8 mouse cellular contexts compared by ENCODE assay signal in genomic region chr1:52816910-52817812, GRCm38 (mm10). TPM values are rescaled to one million over a fixed set of nuclear protein-coding genes. Genes with fewer than 3 reads are reported as not detected.
DNase-seq lines count a peak whose midpoint lies in the region; ATAC-seq and TF ChIP-seq lines count a peak whose summit lies in the region.

Gene Inpp1 (minus strand): TSS chr1:52817688.

- H3K4me3 ChIP-seq in C2C12 (ENCODE audit: insufficient read depth, poor library complexity, severe bottlenecking), result peak within 1 kb of the TSS; percentile 49
- peak within 1 kb of the TSS; percentile 80 for H3K4me3 ChIP-seq in bone marrow macrophage, adult 2 months (ENCODE audit: insufficient read depth, low read length)
- peak within 1 kb of the TSS; percentile 64 for H3K4me3 ChIP-seq in embryonic fibroblast, embryonic 13.5 days (ENCODE audit: insufficient read depth, low read length)
- peak within 1 kb of the TSS; percentile 55 for H3K4me3 ChIP-seq in kidney, embryonic 14.5 days (ENCODE audit: low read length)
- peak within 1 kb of the TSS; percentile 79 for H3K4me3 ChIP-seq in liver, adult 2 months (ENCODE audit: insufficient read depth, low read depth, low read length)

- ATAC-seq in kidney, embryonic 14.5 days (ENCODE audit: low FRiP score, low TSS enrichment), result peak; percentile 86
- ATAC-seq in monocyte, adult 5-6 weeks (replicated peaks; ENCODE audit: insufficient number of reproducible peaks, low FRiP score, low TSS enrichment, poor library complexity, severe bottlenecking), result peak; percentile 77

- no peak for TF ChIP-seq POLR2A in bone marrow macrophage, adult 2 months (IDR thresholded peaks at IDR 0.05; ENCODE audit: borderline replicate concordance, low read depth, low read length)
- peak; percentile 66 for TF ChIP-seq POLR2A in embryonic fibroblast, embryonic 13.5 days (IDR thresholded peaks at IDR 0.05; ENCODE audit: low read depth, low read length)
- 0 out of 2 replicates have a peak, but pooled peaks have one; percentile 27 for TF ChIP-seq POLR2A in liver, adult 2 months (IDR thresholded peaks at IDR 0.05; ENCODE audit: extremely low read depth, insufficient read depth, low read length)

- H3K4me1 ChIP-seq in bone marrow macrophage, adult 2 months (ENCODE audit: control insufficient read depth, insufficient read depth, low read length), result peaks cover 7% of the 10 kb centered on the region
- no peaks in the 10 kb centered on the region for H3K4me1 ChIP-seq in embryonic fibroblast, embryonic 13.5 days (ENCODE audit: control insufficient read depth, insufficient read depth, low read length)
- H3K4me1 ChIP-seq in kidney, embryonic 14.5 days (ENCODE audit: control insufficient read depth, insufficient read depth, low read length), result peaks cover 10% of the 10 kb centered on the region
- peaks cover 2% of the 10 kb centered on the region; the same call in 1 of the 2 replicates for H3K4me1 ChIP-seq in liver, adult 2 months (ENCODE audit: control insufficient read depth, insufficient read depth, low read length)

- no peaks in the 10 kb centered on the region for H3K9me3 ChIP-seq in kidney, embryonic 14.5 days (ENCODE audit: control insufficient read depth, low read length)

- no peaks in the 10 kb centered on the region for H3K36me3 ChIP-seq in C2C12 (ENCODE audit: control insufficient read depth, insufficient read depth)
- no peaks in the 10 kb centered on the region for H3K36me3 ChIP-seq in kidney, embryonic 14.5 days (ENCODE audit: control insufficient read depth, insufficient read depth, low read length)
- H3K36me3 ChIP-seq in liver, adult 2 months (ENCODE audit: control insufficient read depth, insufficient read depth, low read length), result no peaks in the 10 kb centered on the region

- no peaks in the 10 kb centered on the region for H3K79me2 ChIP-seq in C2C12 (ENCODE audit: control insufficient read depth, insufficient read depth)
- peaks cover 9% of the 10 kb centered on the region; the same call in 1 of the 2 replicates for H3K79me2 ChIP-seq in liver, adult 2 months (ENCODE audit: control insufficient read depth, insufficient read depth, low read length)

- peak within 1 kb of the TSS; percentile 74 for H3K4me2 ChIP-seq in kidney, embryonic 14.5 days (replicated peaks; ENCODE audit: low read depth, low read length)

- H3ac ChIP-seq in C2C12 (ENCODE audit: control insufficient read depth, insufficient read length, low read depth), result peak within 1 kb of the TSS; percentile 71

- H3K27me3 ChIP-seq in C2C12 (ENCODE audit: control insufficient read depth, insufficient read depth, insufficient read length), result no peaks in the 10 kb centered on the region
- H3K27me3 ChIP-seq in kidney, embryonic 14.5 days (ENCODE audit: control insufficient read depth, insufficient read depth, low read length), result no peaks in the 10 kb centered on the region
- no peaks in the 10 kb centered on the region for H3K27me3 ChIP-seq in liver, adult 2 months (ENCODE audit: control insufficient read depth, insufficient read depth, low read length)

- H3K27ac ChIP-seq in bone marrow macrophage, adult 2 months (ENCODE audit: insufficient read depth, low read depth, low read length), result no peak within 1 kb of the TSS
- H3K27ac ChIP-seq in embryonic fibroblast, embryonic 13.5 days (ENCODE audit: insufficient read depth, low read length), result peak within 1 kb of the TSS; percentile 29
- peak within 1 kb of the TSS; percentile 52 for H3K27ac ChIP-seq in kidney, embryonic 14.5 days (ENCODE audit: low read depth, low read length)
- peak within 1 kb of the TSS; percentile 82 for H3K27ac ChIP-seq in liver, adult 2 months (replicated peaks; ENCODE audit: insufficient read depth, low read depth, low read length)

- TF ChIP-seq CTCF in C2C12 (IDR thresholded peaks at IDR 0.05; ENCODE audit: control insufficient read depth, insufficient read depth, insufficient read length), result peak; percentile 3
- TF ChIP-seq CTCF in bone marrow macrophage, adult 2 months (IDR thresholded peaks at IDR 0.05; ENCODE audit: low read depth, low read length), result 0 out of 2 replicates have a peak, but pooled peaks have one; percentile 6
- TF ChIP-seq CTCF in embryonic fibroblast, embryonic 13.5 days (IDR thresholded peaks at IDR 0.05; ENCODE audit: borderline replicate concordance, insufficient read depth, low read length), result peak; percentile 51; the same call in 1 of the 2 replicates
- TF ChIP-seq CTCF in liver, adult 2 months (IDR thresholded peaks at IDR 0.05; ENCODE audit: low read depth, low read length), result peak; percentile 67; the same call in 1 of the 2 replicates

- H3K9ac ChIP-seq in kidney, embryonic 14.5 days (ENCODE audit: low read depth, low read length), result peak within 1 kb of the TSS; percentile 71
- H3K9ac ChIP-seq in liver, adult 2 months (ENCODE audit: low read depth, low read length), result peak within 1 kb of the TSS; percentile 87

- DNase-seq in heart, adult 9 months (ENCODE audit: low spot score in 2 of 2), result peak; percentile 87 to 89
- DNase-seq in liver, adult 2 months (ENCODE audit: extremely low read depth, low read depth, low spot score), result peak; percentile 74
- peak; percentile 76 to 78 for DNase-seq in spleen, postnatal 36 days (ENCODE audit: low spot score in 2 of 2)

- H3K79me3 ChIP-seq in C2C12 (ENCODE audit: low read depth), result no peaks in the 10 kb centered on the region

- 1% methylated on average over 54 of the region's 59 CpGs for WGBS in kidney, embryonic 14.5 days
- 1% methylated on average over 59 of the region's 59 CpGs for WGBS in liver, adult 2 months

TF ChIP-seq in C2C12, 6 proteins besides CTCF, POLR2A, EP300 and RAD21:
- TF ChIP-seq MAX (IDR thresholded peaks at IDR 0.05) (no peak), USF1 (IDR thresholded peaks at IDR 0.05; ENCODE audit: low read depth) (no peak), MYOG (IDR thresholded peaks at IDR 0.05; ENCODE audit: control insufficient read depth, extremely low read depth, insufficient read length) (no peak), MYOD1 (IDR thresholded peaks at IDR 0.05; ENCODE audit: control insufficient read depth, insufficient read length, low read depth) (no peak), FOSL1 (IDR thresholded peaks at IDR 0.05; ENCODE audit: insufficient read depth, low read length, poor library complexity, severe bottlenecking) (no peak), CEBPB (IDR thresholded peaks at IDR 0.05; ENCODE audit: low read depth) (no peak)

RNA-seq across cellular contexts. Expression of gene Inpp1, which starts in this region (rescaled TPM):
- polyA plus RNA-seq in C2C12 (2012; fragmentation: generic; extraction: Trizol), result 6.7 TPM
- 11.6 and 12.0 TPM in 2 replicates for polyA plus RNA-seq in bone marrow macrophage, adult 2 months (2012; ENCODE audit: insufficient read depth, insufficient read length, missing spikeins)
- 11.7 and 13.7 TPM in 2 replicates for polyA plus RNA-seq in embryonic fibroblast, embryonic 13.5 days (2011; ENCODE audit: insufficient read length, low read depth, missing spikeins)
- 12.0 and 12.9 TPM in 2 replicates for polyA plus RNA-seq in kidney, embryonic 14.5 days (2014; fragmentation: Nextera tagmentation; extraction: Ambion mirVana)
- total RNA-seq in liver, adult 2 months (2014; rRNA removed), result 5.4 and 7.3 TPM in 2 replicates
- 4.1 and 5.6 TPM in 2 replicates for polyA plus RNA-seq in liver, adult 2 months (2012; rRNA removed)
- total RNA-seq in monocyte, adult 5-6 weeks (2017), result 26.9 to 62.4 TPM (median 41.3 TPM) in 3 replicates

Comparison
In these comparisons a context has a peak if more than half of its experiments do, and no peak if none do; other contexts are left out.
1. CTCF ChIP-seq: peak in every context shown above with its lines; median percentile 67 in liver, adult 2 months; 51 in embryonic fibroblast, embryonic 13.5 days; 6 in bone marrow macrophage, adult 2 months; 3 in C2C12.